Mouse (Mus musculus) heart, embryonic 13.5 days (tissue): ENCODE data around the gene Sgcd. TPM values are rescaled to one million over a fixed set of nuclear protein-coding genes. Genes with fewer than 3 reads are reported as not detected.

Experiments used
- ATAC-seq: fragments of 200-750 bp; cut with Nextera tagmentation; 2 replicates; pipeline ENCODE4 v1.8.0; 2017; ENCODE audit warnings: moderate TSS enrichment; ENCODE audit not compliant: insufficient number of reproducible peaks, low FRiP score, low TSS enrichment; ENCODE audit errors: extremely low read depth
- H3K27ac ChIP-seq: fragments of 300-500 bp; sonication (generic); replicated peaks from 2 replicates; pipeline ENCODE4 v1.5.1; 2015; ENCODE audit warnings: moderate library complexity, mild to moderate bottlenecking, inconsistent platforms
- H3K27me3 ChIP-seq: fragments of 300-500 bp; sonication (generic); replicated peaks from 2 replicates; pipeline ENCODE4 v1.6.1; 2015; ENCODE audit warnings: mild to moderate bottlenecking, inconsistent platforms
- H3K36me3 ChIP-seq: fragments of 300-500 bp; sonication (generic); 2 replicates; pipeline ENCODE4 v1.6.1; 2015; ENCODE audit warnings: mild to moderate bottlenecking, inconsistent platforms
- H3K4me1 ChIP-seq: fragments of 300-500 bp; sonication (generic); 2 replicates; pipeline ENCODE4 v1.6.1; 2015; ENCODE audit warnings: inconsistent platforms
- H3K4me2 ChIP-seq: fragments of 300-500 bp; sonication (generic); 2 replicates; pipeline ENCODE4 v1.6.1; 2015; ENCODE audit warnings: inconsistent platforms, mild to moderate bottlenecking, moderate library complexity
- H3K4me3 ChIP-seq: fragments of 300-500 bp; sonication (generic); 2 replicates; pipeline ENCODE4 v1.5.1; 2015; ENCODE audit warnings: moderate library complexity, mild to moderate bottlenecking, inconsistent platforms
- H3K9ac ChIP-seq: fragments of 300-500 bp; sonication (generic); 2 replicates; pipeline ENCODE4 v1.6.1; 2015; ENCODE audit warnings: inconsistent platforms, mild to moderate bottlenecking, moderate library complexity
- H3K9me3 ChIP-seq: fragments of 300-500 bp; sonication (generic); 2 replicates; pipeline ENCODE4 v1.6.1; 2016; ENCODE audit warnings: inconsistent platforms
- WGBS: fragments of 180-500 bp; shearing (Covaris S2); methylation state at CpG from one replicate; pipeline ENCODE4 v1.1.7; 2015; ENCODE audit warnings: mixed read lengths; 5-methylcytosine and 5-hydroxymethylcytosine counted together
- polyA plus RNA-seq: library from polyadenylated mRNA; unstranded; fragments of >200 nt; fragmentation: Nextera tagmentation; extraction: Ambion mirVana; gene quantifications from 2 replicates; pipeline ENCODE4 v1.2.1, GENCODE M21; 2015

The Sgcd gene
- polyA plus RNA-seq, 1 experiment from 2014 or later = 6.0 TPM

DNA sequence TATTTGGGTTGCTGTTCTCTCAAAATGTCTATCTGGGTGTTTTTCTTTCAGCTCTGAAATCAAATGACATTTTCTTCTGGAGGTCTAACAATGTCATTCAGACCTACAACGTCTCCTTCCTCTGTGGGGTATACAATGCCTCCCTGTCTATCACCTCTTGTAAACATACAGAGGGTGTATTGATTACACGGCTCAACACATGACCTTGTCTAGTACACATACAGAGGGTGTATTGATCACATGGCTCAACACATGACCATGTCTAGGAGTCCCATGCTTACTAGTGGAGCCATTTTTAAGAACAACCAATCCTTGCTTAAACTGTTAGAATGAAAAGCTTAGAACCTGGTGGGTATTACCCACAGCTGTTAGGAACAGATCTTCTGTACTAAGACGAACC is 858.3 kb downstream of the Sgcd start:
- no peaks in the 10 kb centered on the region for H3K9me3 ChIP-seq
- H3K27ac ChIP-seq = no peak overlapping the region
- H3K27me3 ChIP-seq = no peaks in the 10 kb centered on the region
- H3K4me1 ChIP-seq = no peaks in the 10 kb centered on the region
- no peak overlapping the region for H3K4me3 ChIP-seq
- no peak overlapping the region for H3K4me2 ChIP-seq
- no peak overlapping the region for H3K9ac ChIP-seq
- 79% methylated on average over 3 of the region's 3 CpGs for WGBS
- ATAC-seq = no peak
- H3K36me3 ChIP-seq = no peaks in the 10 kb centered on the region

DNA sequence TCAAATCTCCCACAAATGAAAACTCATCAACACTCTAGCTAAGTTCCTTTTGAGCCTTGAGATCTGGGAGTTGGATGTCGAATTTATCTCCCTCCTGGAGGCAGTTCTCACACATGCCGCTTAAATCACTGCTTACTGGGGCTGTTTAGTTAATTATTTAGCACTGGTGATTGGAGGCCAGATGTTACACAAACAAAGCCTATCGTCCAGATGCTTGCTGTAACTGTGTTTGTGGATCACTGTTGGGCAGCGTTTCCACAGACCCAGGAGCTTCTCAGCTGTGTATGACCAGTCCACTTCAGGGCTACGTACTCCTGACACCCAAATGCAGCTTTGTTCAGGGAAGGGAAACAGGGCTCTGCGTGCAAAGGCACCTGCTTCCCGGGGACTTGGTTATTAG is 858.8 kb downstream of the Sgcd start:
- 55% methylated on average over 7 of the region's 7 CpGs for WGBS

DNA sequence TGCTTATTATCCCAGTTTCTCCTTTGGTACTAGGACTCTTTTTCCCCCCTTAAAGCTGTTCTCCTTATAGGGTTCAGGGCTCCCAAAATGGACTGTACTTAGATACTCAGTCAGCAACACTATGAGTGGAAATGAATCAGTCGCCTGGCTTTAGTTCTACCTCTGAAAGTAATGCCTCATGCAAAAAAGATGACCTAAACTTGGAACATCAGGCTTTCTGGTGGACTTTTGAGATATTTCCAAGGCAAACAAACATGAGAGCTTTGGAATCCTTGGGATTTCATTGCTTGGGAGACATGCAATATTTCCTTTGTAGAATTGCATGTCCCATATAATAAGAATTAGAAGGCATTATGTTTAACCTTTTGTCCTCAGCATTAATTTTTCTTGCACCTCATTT is 859.6 kb downstream of the Sgcd start:
- WGBS = 72% methylated on average over 1 of the region's 1 CpGs

More for the DNA sequence above, 858.8 kb downstream of the Sgcd start:
- H3K4me2 ChIP-seq = no peak overlapping the region
- no peak for ATAC-seq
- no peak overlapping the region for H3K27ac ChIP-seq
- no peak overlapping the region for H3K9ac ChIP-seq
- H3K9me3 ChIP-seq = no peaks in the 10 kb centered on the region
- H3K36me3 ChIP-seq = no peaks in the 10 kb centered on the region
- H3K4me1 ChIP-seq = no peaks in the 10 kb centered on the region
- no peak overlapping the region for H3K4me3 ChIP-seq
- no peaks in the 10 kb centered on the region for H3K27me3 ChIP-seq

DNA sequence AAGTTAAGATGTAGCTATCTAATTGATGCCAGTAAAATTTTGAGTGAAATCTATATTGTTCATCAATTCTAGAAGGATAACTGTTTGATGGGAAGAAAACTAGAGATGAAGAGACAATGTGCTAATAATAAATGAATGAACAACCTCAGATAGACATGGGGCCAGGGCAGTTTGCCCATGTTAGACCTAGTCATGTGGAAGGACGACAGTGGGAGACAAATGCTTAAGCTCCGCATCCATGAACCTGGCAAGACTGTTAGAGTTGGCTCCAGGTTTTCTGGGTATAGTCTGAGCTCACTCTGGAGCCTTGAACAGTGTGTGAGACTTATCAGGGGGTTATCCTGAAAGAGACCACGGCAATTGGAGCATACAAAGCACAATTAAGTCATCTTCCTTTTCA is 860.4 kb downstream of the Sgcd start:
- no peak overlapping the region for H3K4me2 ChIP-seq
- no peak for ATAC-seq
- no peaks in the 10 kb centered on the region for H3K36me3 ChIP-seq
- H3K27me3 ChIP-seq = no peaks in the 10 kb centered on the region
- WGBS = 67% methylated on average over 3 of the region's 3 CpGs
- H3K9me3 ChIP-seq = no peaks in the 10 kb centered on the region
- H3K4me1 ChIP-seq = no peaks in the 10 kb centered on the region
- no peak overlapping the region for H3K4me3 ChIP-seq
- no peak overlapping the region for H3K9ac ChIP-seq
- H3K27ac ChIP-seq = no peak overlapping the region

More for the DNA sequence above, 859.6 kb downstream of the Sgcd start:
- H3K9me3 ChIP-seq = no peaks in the 10 kb centered on the region
- no peak for ATAC-seq
- H3K4me2 ChIP-seq = no peak overlapping the region
- no peak overlapping the region for H3K9ac ChIP-seq
- no peak overlapping the region for H3K4me3 ChIP-seq
- H3K27me3 ChIP-seq = no peaks in the 10 kb centered on the region
- no peaks in the 10 kb centered on the region for H3K4me1 ChIP-seq
- H3K36me3 ChIP-seq = no peaks in the 10 kb centered on the region
- no peak overlapping the region for H3K27ac ChIP-seq

DNA sequence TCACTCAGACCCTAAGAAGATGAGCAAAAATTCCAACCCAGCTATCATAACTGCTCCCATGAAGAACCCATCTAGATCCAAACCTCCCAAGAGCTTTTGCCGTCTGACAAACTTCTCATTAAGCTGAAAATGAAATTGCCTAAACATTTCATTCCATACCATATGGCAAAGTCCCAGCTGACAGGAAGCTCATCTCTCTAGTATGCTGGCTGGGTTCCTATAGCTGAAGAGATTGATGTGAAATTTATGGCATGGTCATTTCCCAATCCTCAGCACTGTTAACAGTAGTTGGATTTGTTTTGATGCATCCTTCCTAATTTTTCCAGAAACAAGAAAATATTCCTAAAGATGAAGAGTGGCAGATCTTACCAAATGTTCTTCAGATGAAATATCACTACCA is 867.9 kb downstream of the Sgcd start:
- Histone ChIP-seq H3K4me3 (no peak overlapping the region), H3K4me1 (peaks cover 7% of the 10 kb centered on the region; the same call in 1 of the 2 replicates), H3K4me2 (no peak overlapping the region), H3K36me3 (no peaks in the 10 kb centered on the region), H3K9me3 (no peaks in the 10 kb centered on the region), H3K27me3 (no peaks in the 10 kb centered on the region), H3K9ac (no peak overlapping the region), H3K27ac (no peak overlapping the region)
- 78% methylated on average over 1 of the region's 1 CpGs for WGBS
- no peak for ATAC-seq

DNA sequence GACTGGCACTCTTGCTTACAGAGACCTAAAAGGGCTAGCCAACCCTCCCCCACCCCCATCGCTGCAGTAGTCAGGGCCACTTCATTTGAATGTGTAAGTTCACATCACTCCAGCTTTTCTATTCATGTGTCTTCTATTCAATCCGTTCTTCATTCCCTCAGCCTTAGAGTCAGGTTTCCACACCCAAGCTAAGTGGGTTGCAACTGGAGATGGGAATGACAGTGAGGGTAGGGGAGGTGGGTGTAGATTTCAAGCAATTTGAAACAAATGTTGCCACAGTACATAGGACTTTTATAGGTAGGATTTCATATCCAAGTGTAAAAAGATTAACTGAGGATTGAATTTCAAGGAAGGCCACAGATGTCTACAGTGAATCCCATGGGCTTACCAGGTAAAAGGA is 870.9 kb downstream of the Sgcd start:
- Histone ChIP-seq H3K9me3 (no peaks in the 10 kb centered on the region), H3K27ac (no peak overlapping the region), H3K36me3 (no peaks in the 10 kb centered on the region), H3K27me3 (no peaks in the 10 kb centered on the region), H3K4me3 (no peak overlapping the region), H3K4me1 (peaks cover 11% of the 10 kb centered on the region; the same call in 1 of the 2 replicates), H3K9ac (no peak overlapping the region), H3K4me2 (no peak overlapping the region)
- ATAC-seq = no peak
- 47% methylated on average over 2 of the region's 2 CpGs for WGBS

DNA sequence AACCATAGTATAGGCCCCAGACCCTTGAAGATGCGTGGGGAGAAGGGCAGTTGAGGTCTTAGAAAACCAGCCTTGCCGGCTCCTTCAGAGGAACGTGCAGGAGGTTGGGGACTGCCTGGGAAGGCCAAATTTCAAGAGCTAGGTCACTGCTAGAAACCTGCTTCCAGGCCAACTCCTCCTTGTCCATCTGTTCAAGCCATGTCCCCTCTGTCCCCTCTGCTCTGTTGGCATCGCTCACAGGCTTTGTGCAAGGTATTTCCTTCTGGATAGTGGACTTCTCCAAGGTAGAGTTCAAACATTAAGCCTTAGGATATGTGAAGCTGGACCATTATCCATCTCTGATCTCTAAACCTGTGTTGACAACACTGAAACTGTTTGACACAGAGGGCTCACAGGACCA is 874.4 kb downstream of the Sgcd start:
- H3K4me1 ChIP-seq = peaks cover 19% of the 10 kb centered on the region
- H3K36me3 ChIP-seq = no peaks in the 10 kb centered on the region
- no peaks in the 10 kb centered on the region for H3K27me3 ChIP-seq
- no peak overlapping the region for H3K27ac ChIP-seq
- no peak overlapping the region for H3K4me3 ChIP-seq
- no peak for ATAC-seq
- no peaks in the 10 kb centered on the region for H3K9me3 ChIP-seq
- 86% methylated on average over 4 of the region's 4 CpGs for WGBS
- no peak overlapping the region for H3K9ac ChIP-seq
- no peak overlapping the region for H3K4me2 ChIP-seq

DNA sequence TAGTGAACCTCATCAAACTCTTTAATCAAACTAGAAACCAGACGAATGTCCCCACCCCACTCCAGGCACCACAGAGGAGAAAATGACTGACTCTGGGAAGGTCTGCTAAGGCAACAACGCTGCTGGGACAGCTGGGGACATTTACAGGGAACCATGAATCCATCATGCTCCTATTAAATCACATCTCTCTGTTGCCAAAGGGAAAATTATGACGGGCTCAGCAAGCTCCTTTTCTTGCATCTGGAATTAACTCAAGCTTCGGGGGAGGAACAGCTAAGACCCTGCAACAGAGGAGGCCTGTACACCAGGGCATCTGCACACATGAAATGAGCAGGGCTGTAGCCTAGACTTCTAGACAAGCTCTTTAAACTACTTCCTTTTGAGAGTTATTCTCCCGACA is 875.7 kb downstream of the Sgcd start:
- Histone ChIP-seq H3K4me1 (peaks cover 19% of the 10 kb centered on the region), H3K4me2 (no peak overlapping the region), H3K36me3 (no peaks in the 10 kb centered on the region), H3K27me3 (no peaks in the 10 kb centered on the region), H3K9me3 (no peaks in the 10 kb centered on the region), H3K27ac (no peak overlapping the region), H3K9ac (no peak overlapping the region), H3K4me3 (no peak overlapping the region)
- ATAC-seq = no peak
- 67% methylated on average over 5 of the region's 5 CpGs for WGBS

DNA sequence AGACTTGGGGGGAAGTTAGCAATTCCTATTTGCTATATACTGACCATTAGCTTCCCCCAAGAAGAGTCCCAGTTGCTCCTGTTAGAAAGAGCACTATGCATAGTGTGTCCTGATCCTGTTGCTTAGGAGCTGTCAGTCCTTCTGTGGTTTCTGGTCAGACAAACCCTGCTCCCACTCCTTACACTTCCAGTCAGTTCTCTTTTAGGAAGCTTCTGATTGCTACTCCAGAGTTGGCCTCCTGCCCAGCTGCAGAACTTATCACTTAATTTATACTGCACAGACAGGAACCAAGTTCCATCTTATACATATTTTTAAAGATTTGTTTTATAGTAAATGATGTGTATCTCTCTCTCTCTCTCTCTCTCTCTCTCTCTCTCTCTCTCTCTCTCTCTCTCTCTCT is 878.5 kb downstream of the Sgcd start:
- Histone ChIP-seq H3K4me1 (peaks cover 10% of the 10 kb centered on the region), H3K9ac (no peak overlapping the region), H3K4me3 (no peak overlapping the region), H3K27me3 (no peaks in the 10 kb centered on the region), H3K27ac (no peak overlapping the region), H3K4me2 (no peak overlapping the region), H3K9me3 (no peaks in the 10 kb centered on the region), H3K36me3 (no peaks in the 10 kb centered on the region)
- no peak for ATAC-seq

DNA sequence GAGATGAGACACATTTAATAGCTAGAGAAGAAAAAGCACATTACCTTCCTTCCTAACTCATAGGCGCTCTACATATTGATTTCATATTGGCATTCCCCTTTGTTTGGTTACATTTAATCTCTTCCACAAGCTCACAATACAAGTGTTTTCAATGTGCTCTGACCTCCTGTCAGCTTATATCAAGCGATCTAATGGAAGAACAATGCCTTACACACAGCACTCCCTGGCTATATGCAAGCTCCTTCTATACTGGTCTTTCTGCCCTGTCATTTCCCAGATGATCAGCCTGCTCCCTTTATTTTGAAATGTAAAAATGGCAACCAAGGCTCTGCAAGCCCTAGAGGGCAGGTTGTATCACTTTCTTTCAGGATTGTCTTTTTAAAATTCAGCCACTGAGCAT is 881.1 kb downstream of the Sgcd start:
- Histone ChIP-seq H3K27ac (no peak overlapping the region), H3K4me3 (no peak overlapping the region), H3K36me3 (no peaks in the 10 kb centered on the region), H3K4me2 (no peak overlapping the region), H3K4me1 (peaks cover 15% of the 10 kb centered on the region), H3K9ac (no peak overlapping the region), H3K27me3 (no peaks in the 10 kb centered on the region), H3K9me3 (no peaks in the 10 kb centered on the region)
- ATAC-seq = no peak
- 75% methylated on average over 2 of the region's 2 CpGs for WGBS

DNA sequence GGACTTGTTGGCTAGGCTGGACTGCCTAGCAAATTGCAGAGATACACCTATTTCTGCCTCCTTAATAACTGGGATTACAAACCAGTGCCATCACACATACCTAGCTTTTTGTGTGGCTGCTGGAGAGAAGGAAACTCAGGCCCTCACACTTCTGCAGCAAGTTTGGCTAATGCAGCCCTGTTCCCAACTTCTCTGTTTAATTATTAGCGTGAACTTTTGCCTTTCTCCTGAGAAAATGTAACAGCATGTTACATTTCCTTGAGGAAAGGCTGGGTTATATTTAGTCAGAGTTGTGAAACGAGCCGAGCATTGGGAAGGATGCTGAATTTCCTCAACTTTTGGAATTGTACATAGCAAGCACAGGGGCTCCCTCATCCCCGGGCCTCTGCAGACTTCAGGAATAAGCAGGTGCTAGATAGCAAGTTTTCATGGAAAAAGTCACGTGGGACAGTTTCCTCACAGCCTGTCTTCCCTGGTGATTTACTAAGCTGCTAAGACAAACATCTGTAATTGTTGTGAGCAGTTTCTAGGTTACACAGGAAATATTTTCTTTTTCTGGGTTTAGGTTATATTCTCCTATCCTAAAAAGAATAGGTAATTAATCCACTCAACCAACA is 895.4 kb downstream of the Sgcd start:
- no peak overlapping the region for H3K4me3 ChIP-seq
- WGBS = 67% methylated on average over 5 of the region's 5 CpGs
- 0 out of 2 replicates have a peak, but pooled peaks cover 5% of the 10 kb centered on the region for H3K4me1 ChIP-seq
- H3K4me2 ChIP-seq = no peak overlapping the region
- no peaks in the 10 kb centered on the region for H3K27me3 ChIP-seq
- H3K36me3 ChIP-seq = no peaks in the 10 kb centered on the region
- no peaks in the 10 kb centered on the region for H3K9me3 ChIP-seq
- H3K9ac ChIP-seq = no peak overlapping the region
- ATAC-seq = no peak
- no peak overlapping the region for H3K27ac ChIP-seq

DNA sequence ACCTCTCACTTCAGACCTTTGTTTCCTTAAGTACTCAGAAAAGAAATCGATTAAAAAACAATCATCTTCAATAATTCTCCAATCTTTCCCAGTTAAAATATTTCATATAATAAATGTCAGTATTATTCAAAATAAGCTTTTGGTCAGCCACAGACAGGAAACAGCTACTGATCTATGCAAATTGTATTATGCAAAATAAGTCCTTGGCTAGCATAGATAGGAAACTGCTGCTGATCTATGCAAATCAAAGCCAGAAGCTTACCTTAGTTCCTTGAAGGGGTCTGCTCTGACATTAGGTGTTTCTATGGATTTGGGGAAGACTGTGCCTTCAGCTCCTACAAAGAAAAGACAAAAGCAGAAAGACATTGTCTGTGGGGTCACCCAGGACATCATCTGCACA is 906.3 kb downstream of the Sgcd start:
- no peaks in the 10 kb centered on the region for H3K4me1 ChIP-seq
- no peak overlapping the region for H3K9ac ChIP-seq
- no peaks in the 10 kb centered on the region for H3K36me3 ChIP-seq
- H3K27me3 ChIP-seq = no peaks in the 10 kb centered on the region
- ATAC-seq = no peak
- H3K4me3 ChIP-seq = no peak overlapping the region
- WGBS = 78% methylated on average over 1 of the region's 1 CpGs
- H3K27ac ChIP-seq = no peak overlapping the region
- H3K4me2 ChIP-seq = no peak overlapping the region
- no peaks in the 10 kb centered on the region for H3K9me3 ChIP-seq
